Comparison of ENCODE assay signal across 9 mouse cellular contexts in genomic region chr9:41524591-41524990, GRCm38 (mm10).
A peak's percentile ranks its signal among the peaks of the same experiment; 100 is the strongest.
DNase-seq lines count a peak whose midpoint lies in the region; ATAC-seq and TF ChIP-seq lines count a peak whose summit lies in the region.
"Had no signal": no experiment of that assay in that cellular context is flagged by ENCODE, and none has a peak within 500 bp of the region (broad histone marks: within the 10 kb centered on the region; RNA-seq: fewer than 3 reads in every experiment).

No protein-coding gene starts in this region.

- H3K27me3 ChIP-seq in heart, embryonic 16.5 days (ENCODE audit: control insufficient read depth, insufficient read depth, low read length) = no peaks in the 10 kb centered on the region
- no peaks in the 10 kb centered on the region for H3K27me3 ChIP-seq in embryonic facial prominence, embryonic 12.5 days
- no peaks in the 10 kb centered on the region for H3K27me3 ChIP-seq in hindbrain, embryonic 15.5 days
- H3K27me3 ChIP-seq in midbrain, embryonic 14.5 days (ENCODE audit: control insufficient read depth, insufficient read depth, low read length) = no peaks in the 10 kb centered on the region
- no peaks in the 10 kb centered on the region for H3K27me3 ChIP-seq in cerebellum, adult 2 months (ENCODE audit: control insufficient read depth, insufficient read depth, low read length)

- ATAC-seq in heart, embryonic 16.5 days (replicated peaks; ENCODE audit: extremely low read depth, insufficient read depth, low FRiP score) = no peak
- ATAC-seq in embryonic facial prominence, embryonic 12.5 days (ENCODE audit: insufficient number of reproducible peaks, insufficient read depth, low FRiP score, low TSS enrichment) = no peak
- peak; percentile 68; the same call in 1 of the 2 replicates for ATAC-seq in hindbrain, embryonic 15.5 days (ENCODE audit: low FRiP score, low read depth)
- no peak for ATAC-seq in midbrain, embryonic 14.5 days (ENCODE audit: low FRiP score, low TSS enrichment)

- no peak for DNase-seq in heart, adult 9 months (ENCODE audit: low spot score in 2 of 2)
- peak; percentile 73 for DNase-seq in midbrain, embryonic 14.5 days
- DNase-seq in thymus, postnatal 0 days (ENCODE audit: low spot score) = no peak
- DNase-seq in cerebellum, adult 2 months = no peak
- no peak for DNase-seq in cerebellum, adult 11 months
- DNase-seq: thymus, postnatal 14 days had no signal

- 54% methylated on average over 7 of the region's 7 CpGs for WGBS in heart, embryonic 16.5 days
- 49% methylated on average over 7 of the region's 7 CpGs for WGBS in embryonic facial prominence, embryonic 12.5 days
- WGBS in hindbrain, embryonic 15.5 days = 32% methylated on average over 7 of the region's 7 CpGs
- WGBS in midbrain, embryonic 14.5 days = 58% methylated on average over 7 of the region's 7 CpGs
- 44% methylated on average over 7 of the region's 7 CpGs for WGBS in cerebellum, adult 2 months

- H3K4me2 ChIP-seq in heart, embryonic 16.5 days (ENCODE audit: low read depth, low read length) = no peak overlapping the region
- no peak overlapping the region for H3K4me2 ChIP-seq in embryonic facial prominence, embryonic 12.5 days (replicated peaks)
- H3K4me2 ChIP-seq in hindbrain, embryonic 15.5 days = no peak overlapping the region
- H3K4me2 ChIP-seq in midbrain, embryonic 14.5 days (ENCODE audit: low read length) = no peak overlapping the region

- H3K4me3 ChIP-seq in heart, embryonic 16.5 days (ENCODE audit: low read length) = no peak overlapping the region
- H3K4me3 ChIP-seq in embryonic facial prominence, embryonic 12.5 days = no peak overlapping the region
- no peak overlapping the region for H3K4me3 ChIP-seq in hindbrain, embryonic 15.5 days
- H3K4me3 ChIP-seq in midbrain, embryonic 14.5 days (replicated peaks; ENCODE audit: low read depth, low read length) = no peak overlapping the region
- no peak overlapping the region for H3K4me3 ChIP-seq in cerebellum, adult 2 months (replicated peaks; ENCODE audit: insufficient read depth, low read depth, low read length)

- no peak for TF ChIP-seq CTCF in cerebellum, adult 2 months (IDR thresholded peaks at IDR 0.05; ENCODE audit: borderline replicate concordance, insufficient read depth, low read depth, low read length)

- H3K36me3 ChIP-seq in heart, embryonic 16.5 days (ENCODE audit: control insufficient read depth, insufficient read depth) = no peaks in the 10 kb centered on the region
- H3K36me3 ChIP-seq in embryonic facial prominence, embryonic 12.5 days = 0 out of 2 replicates have a peak, but pooled peaks cover 2% of the 10 kb centered on the region
- no peaks in the 10 kb centered on the region for H3K36me3 ChIP-seq in hindbrain, embryonic 15.5 days
- H3K36me3 ChIP-seq in midbrain, embryonic 14.5 days (ENCODE audit: control insufficient read depth, insufficient read depth, low read length) = no peaks in the 10 kb centered on the region

- peak overlapping the region; percentile 48 for H3K27ac ChIP-seq in heart, embryonic 16.5 days (ENCODE audit: low read length)
- peak overlapping the region; percentile 86 for H3K27ac ChIP-seq in embryonic facial prominence, embryonic 12.5 days
- peak overlapping the region; percentile 83 for H3K27ac ChIP-seq in hindbrain, embryonic 15.5 days (replicated peaks)
- H3K27ac ChIP-seq in midbrain, embryonic 14.5 days (replicated peaks; ENCODE audit: low read depth, low read length) = peak overlapping the region; percentile 80
- no peak overlapping the region for H3K27ac ChIP-seq in cerebellum, adult 2 months (ENCODE audit: insufficient read depth, low read length)

- H3K9me3 ChIP-seq in heart, embryonic 16.5 days (replicated peaks; ENCODE audit: control insufficient read depth, low read length) = no peaks in the 10 kb centered on the region
- H3K9me3 ChIP-seq in embryonic facial prominence, embryonic 12.5 days = no peaks in the 10 kb centered on the region
- H3K9me3 ChIP-seq in hindbrain, embryonic 15.5 days = no peaks in the 10 kb centered on the region
- no peaks in the 10 kb centered on the region for H3K9me3 ChIP-seq in midbrain, embryonic 14.5 days (ENCODE audit: control insufficient read depth, low read length)

- no peak for TF ChIP-seq POLR2A in cerebellum, adult 2 months (IDR thresholded peaks at IDR 0.05; ENCODE audit: borderline replicate concordance, insufficient read depth, low read length)

- peaks cover 8% of the 10 kb centered on the region; the same call in 1 of the 2 replicates for H3K4me1 ChIP-seq in heart, embryonic 16.5 days (ENCODE audit: control insufficient read depth, insufficient read depth, low read length)
- H3K4me1 ChIP-seq in embryonic facial prominence, embryonic 12.5 days = peaks cover 24% of the 10 kb centered on the region
- H3K4me1 ChIP-seq in hindbrain, embryonic 15.5 days (replicated peaks) = peaks cover 33% of the 10 kb centered on the region
- peaks cover 29% of the 10 kb centered on the region for H3K4me1 ChIP-seq in midbrain, embryonic 14.5 days (ENCODE audit: control insufficient read depth, insufficient read depth, low read length)
- H3K4me1 ChIP-seq in cerebellum, adult 2 months (ENCODE audit: control insufficient read depth, insufficient read depth, low read length) = no peaks in the 10 kb centered on the region

- H3K9ac ChIP-seq in heart, embryonic 16.5 days (ENCODE audit: low read length) = no peak overlapping the region
- H3K9ac ChIP-seq in embryonic facial prominence, embryonic 12.5 days = peak overlapping the region; percentile 36; the same call in 1 of the 2 replicates
- peak overlapping the region; percentile 24; the same call in 1 of the 2 replicates for H3K9ac ChIP-seq in hindbrain, embryonic 15.5 days
- H3K9ac ChIP-seq in midbrain, embryonic 14.5 days (replicated peaks; ENCODE audit: low read length) = no peak overlapping the region; the same call in 1 of the 2 replicates

Comparison
In these comparisons a context has a peak if more than half of its experiments do, and no peak if none do; other contexts are left out.
1. H3K9ac ChIP-seq: peak in embryonic facial prominence, embryonic 12.5 days (single experiment) and hindbrain, embryonic 15.5 days (single experiment); none in heart, embryonic 16.5 days (single experiment) and midbrain, embryonic 14.5 days (single experiment).